15 mouse cellular contexts compared by ENCODE assay signal in the genomic region with DNA sequence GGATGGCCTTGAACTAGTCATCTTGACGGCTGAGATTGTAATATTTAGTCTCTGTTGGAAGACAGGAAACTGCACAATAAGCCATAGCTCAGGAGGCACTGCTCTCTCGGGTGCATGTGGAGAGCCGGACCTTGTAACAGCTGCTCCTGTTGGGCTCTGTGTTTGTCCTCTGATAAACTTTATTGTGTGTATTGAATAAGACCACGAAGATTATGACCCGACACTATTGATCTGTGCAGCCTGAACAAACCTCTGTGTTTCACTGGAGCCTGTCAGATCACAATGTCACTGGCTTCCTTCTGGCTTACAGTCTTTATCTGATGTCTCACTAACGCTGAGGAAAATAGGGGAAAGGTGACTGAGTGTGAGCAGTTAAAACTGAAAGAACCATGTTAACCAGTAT.
A peak's percentile ranks its signal among the peaks of the same experiment; 100 is the strongest.
DNase-seq lines count a peak whose midpoint lies in the region; ATAC-seq and TF ChIP-seq lines count a peak whose summit lies in the region.
"Had no signal": no experiment of that assay in that cellular context is flagged by ENCODE, and none has a peak within 500 bp of the region (broad histone marks: within the 10 kb centered on the region; RNA-seq: fewer than 3 reads in every experiment).

No protein-coding gene starts in this region.

- no peak for TF ChIP-seq CTCF in hindbrain, postnatal 0 days (IDR thresholded peaks at IDR 0.05; ENCODE audit: low read depth)

- 44% methylated on average over 6 of the region's 6 CpGs for whole genome bisulfite sequencing in hindbrain, embryonic 10.5 days
- WGBS in hindbrain, postnatal 0 days = 21% methylated on average over 6 of the region's 6 CpGs
- 56% methylated on average over 6 of the region's 6 CpGs for WGBS in forebrain, embryonic 14.5 days
- 14% methylated on average over 6 of the region's 6 CpGs for WGBS in large intestine, adult 2 months
- WGBS in stomach, embryonic 14.5 days = 37% methylated on average over 6 of the region's 6 CpGs

- H3K4me1 ChIP-seq in hindbrain, embryonic 10.5 days (replicated peaks) = peaks cover 22% of the 10 kb centered on the region
- H3K4me1 ChIP-seq in hindbrain, postnatal 0 days (ENCODE audit: insufficient read depth, low read length) = no peaks in the 10 kb centered on the region
- peaks cover 9% of the 10 kb centered on the region for H3K4me1 ChIP-seq in forebrain, embryonic 14.5 days (ENCODE audit: control insufficient read depth, insufficient read depth, low read length)
- no peaks in the 10 kb centered on the region for H3K4me1 ChIP-seq in stomach, embryonic 14.5 days (ENCODE audit: control insufficient read depth, insufficient read depth, low read length)

- no peak overlapping the region for H3K9ac ChIP-seq in hindbrain, postnatal 0 days (replicated peaks; ENCODE audit: low read length)
- H3K9ac ChIP-seq in forebrain, embryonic 14.5 days (ENCODE audit: low read length) = no peak overlapping the region
- no peak overlapping the region for H3K9ac ChIP-seq in stomach, embryonic 14.5 days (replicated peaks; ENCODE audit: low read depth, low read length)
- H3K9ac ChIP-seq: lung, embryonic 14.5 days had no signal

- peak; percentile 15 for DNase-seq in hindbrain, embryonic 10.5 days (ENCODE audit: low spot score)
- no peak for DNase-seq in hindbrain, postnatal 0 days (ENCODE audit: low spot score)
- DNase-seq in forebrain, embryonic 14.5 days (ENCODE audit: low spot score) = no peak
- DNase-seq in large intestine, adult 2 months (ENCODE audit: low read depth, low spot score) = peak; percentile 7
- no peak for DNase-seq in frontal cortex, postnatal 36 days (ENCODE audit: low spot score in 2 of 2)
- no peak for DNase-seq in right cerebral cortex, adult 2 months (ENCODE audit: low spot score in 2 of 2)
- DNase-seq: cerebellum, adult 8-10 months; gastrocnemius, adult 2 months; kidney, postnatal 25 days; thymus, adult 18-20 months had no signal

- H3K36me3 ChIP-seq in hindbrain, embryonic 10.5 days = 0 out of 2 replicates have a peak, but pooled peaks cover 6% of the 10 kb centered on the region
- H3K36me3 ChIP-seq in hindbrain, postnatal 0 days (ENCODE audit: insufficient read depth, low read length) = no peaks in the 10 kb centered on the region; the same call in 1 of the 2 replicates
- H3K36me3 ChIP-seq in forebrain, embryonic 14.5 days (ENCODE audit: control insufficient read depth, insufficient read depth, low read length) = peaks cover 14% of the 10 kb centered on the region; the same call in 1 of the 2 replicates
- no peaks in the 10 kb centered on the region for H3K36me3 ChIP-seq in stomach, embryonic 14.5 days (ENCODE audit: control insufficient read depth, insufficient read depth, low read length)

- H3K27ac ChIP-seq in hindbrain, embryonic 10.5 days = peak overlapping the region; percentile 46
- no peak overlapping the region; the same call in 1 of the 2 replicates for H3K27ac ChIP-seq in hindbrain, postnatal 0 days
- H3K27ac ChIP-seq in forebrain, embryonic 14.5 days (ENCODE audit: low read depth, low read length) = no peak overlapping the region
- no peak overlapping the region for H3K27ac ChIP-seq in stomach, embryonic 14.5 days (ENCODE audit: low read length)

- H3K27me3 ChIP-seq in hindbrain, embryonic 10.5 days (ENCODE audit: insufficient read depth, poor library complexity, severe bottlenecking) = no peaks in the 10 kb centered on the region
- no peaks in the 10 kb centered on the region for H3K27me3 ChIP-seq in hindbrain, postnatal 0 days (ENCODE audit: insufficient read depth, low read length)
- H3K27me3 ChIP-seq in forebrain, embryonic 14.5 days (replicated peaks; ENCODE audit: control insufficient read depth, insufficient read depth, low read length) = no peaks in the 10 kb centered on the region
- H3K27me3 ChIP-seq in stomach, embryonic 14.5 days (ENCODE audit: control insufficient read depth, insufficient read depth, low read length) = no peaks in the 10 kb centered on the region

- H3K4me3 ChIP-seq in hindbrain, embryonic 10.5 days = no peak overlapping the region
- no peak overlapping the region for H3K4me3 ChIP-seq in hindbrain, postnatal 0 days (ENCODE audit: low read length)
- no peak overlapping the region for H3K4me3 ChIP-seq in forebrain, embryonic 14.5 days (ENCODE audit: low read depth, low read length)
- no peak overlapping the region for H3K4me3 ChIP-seq in stomach, embryonic 14.5 days (ENCODE audit: low read depth, low read length)
- H3K4me3 ChIP-seq: gastrocnemius, adult 2 months; left cerebral cortex, adult 2 months; megakaryocyte, embryonic 14.5 days had no signal

- H3K9me3 ChIP-seq in hindbrain, embryonic 10.5 days = no peaks in the 10 kb centered on the region
- no peaks in the 10 kb centered on the region for H3K9me3 ChIP-seq in hindbrain, postnatal 0 days (ENCODE audit: low read length)
- H3K9me3 ChIP-seq in forebrain, embryonic 14.5 days (replicated peaks; ENCODE audit: control insufficient read depth, low read length) = no peaks in the 10 kb centered on the region
- H3K9me3 ChIP-seq in stomach, embryonic 14.5 days (ENCODE audit: control insufficient read depth, low read depth, low read length) = no peaks in the 10 kb centered on the region
- H3K9me3 ChIP-seq: megakaryocyte, embryonic 14.5 days had no signal

- no peak overlapping the region for H3K4me2 ChIP-seq in hindbrain, postnatal 0 days (ENCODE audit: low read depth, low read length)
- no peak overlapping the region for H3K4me2 ChIP-seq in forebrain, embryonic 14.5 days (ENCODE audit: low read length)
- no peak overlapping the region for H3K4me2 ChIP-seq in stomach, embryonic 14.5 days (replicated peaks; ENCODE audit: low read depth, low read length)
- H3K4me2 ChIP-seq: lung, embryonic 14.5 days had no signal

- no peak; the same call in 1 of the 2 replicates for ATAC-seq in hindbrain, postnatal 0 days
- peak; percentile 10; the same call in 1 of the 2 replicates for ATAC-seq in forebrain, embryonic 14.5 days
- ATAC-seq in stomach, embryonic 14.5 days (ENCODE audit: insufficient number of reproducible peaks, insufficient read depth, low FRiP score, low read depth) = peak; percentile 85
- no peak for ATAC-seq in erythroblast, adult 5-6 weeks (replicated peaks; ENCODE audit: low FRiP score, poor library complexity, severe bottlenecking)

Comparison
In these comparisons a context has a peak if more than half of its experiments do, and no peak if none do; other contexts are left out.
1. DNase-seq: peak in hindbrain, embryonic 10.5 days (single experiment) and large intestine, adult 2 months (single experiment); none in hindbrain, postnatal 0 days (single experiment), forebrain, embryonic 14.5 days (single experiment), frontal cortex, postnatal 36 days (0 of 2) and right cerebral cortex, adult 2 months (0 of 2).
2. ATAC-seq: peak in forebrain, embryonic 14.5 days (single experiment) and stomach, embryonic 14.5 days (single experiment); none in hindbrain, postnatal 0 days (single experiment) and erythroblast, adult 5-6 weeks (single experiment).